Mouse (Mus musculus) large intestine, adult 2 months (tissue): ENCODE measurements around the gene 3110070M22Rik. TPM values are rescaled to one million over a fixed set of nuclear protein-coding genes. Genes with fewer than 3 reads are reported as not detected.
A peak's percentile ranks its signal among the peaks of the same experiment; 100 is the strongest.
"Not testable (repeated sequence)": the region's sequence is repeated elsewhere in the genome, so short reads cannot be mapped to it uniquely, and the experiment has no call there.

ENCODE experiments used
- DNase-seq: peaks from one replicate; pipeline ENCODE4 v3.0.0-alpha.2; 2012; ENCODE audit warnings: low read depth, low spot score
- WGBS: fragments of 180-500 bp; shearing (Covaris S2); methylation state at CpG from one replicate; pipeline ENCODE4 v1.1.7; 2018; 5-methylcytosine and 5-hydroxymethylcytosine counted together
- polyA plus RNA-seq: library from polyadenylated mRNA; depleted of rRNA; stranded (reverse); fragments of >200 nt; gene quantifications from 2 replicates; pipeline ENCODE4 v1.2.3, GENCODE M21; 2012; rRNA removed

The 3110070M22Rik gene
- polyA plus RNA-seq, result 0.61 and 2.0 TPM in 2 replicates

DNA sequence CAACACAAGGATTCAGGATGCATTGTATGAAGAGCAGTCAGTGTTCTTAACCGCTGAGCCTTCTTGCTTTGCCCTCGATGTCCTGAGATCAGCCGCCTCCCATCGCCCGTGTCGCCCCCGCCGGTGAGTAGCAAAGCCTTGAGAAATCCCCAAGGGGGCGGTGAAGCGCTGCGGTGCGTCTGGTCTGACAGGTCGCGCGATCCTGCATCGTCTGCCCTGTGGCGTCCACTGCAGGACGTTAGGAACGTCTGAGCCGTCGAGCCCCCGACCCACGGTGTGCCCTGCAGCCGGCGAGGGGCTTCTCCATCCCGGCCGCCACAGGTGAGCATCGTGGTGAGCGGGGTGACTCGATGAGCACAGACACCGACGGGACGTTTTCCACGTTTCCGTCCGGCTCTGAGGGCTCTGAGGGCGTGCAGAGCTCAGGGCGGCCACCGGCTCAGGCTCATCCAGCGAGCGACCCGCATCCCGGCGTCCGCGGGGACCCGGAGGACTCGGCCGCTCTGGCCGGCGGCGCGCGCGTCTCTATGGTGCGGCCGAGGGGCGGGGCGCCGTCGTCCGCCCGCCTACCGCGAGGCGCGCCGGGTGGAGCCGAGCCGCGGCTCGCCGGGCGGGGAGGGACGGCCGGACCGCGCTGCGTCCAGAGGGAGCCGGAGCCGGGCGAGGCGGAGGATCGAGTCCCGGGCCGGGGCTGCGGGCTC, at the start of gene 3110070M22Rik, which contains the start of gene Tmem267:
TSS of gene 3110070M22Rik (minus strand) at position 504 of the 701 bp plus-strand sequence.
TSS of gene Tmem267 (plus strand) at position 160 of the 701 bp plus-strand sequence.
- DNase-seq, result peak; percentile 38
- WGBS, result 70% methylated on average over 87 of the region's 87 CpGs

DNA sequence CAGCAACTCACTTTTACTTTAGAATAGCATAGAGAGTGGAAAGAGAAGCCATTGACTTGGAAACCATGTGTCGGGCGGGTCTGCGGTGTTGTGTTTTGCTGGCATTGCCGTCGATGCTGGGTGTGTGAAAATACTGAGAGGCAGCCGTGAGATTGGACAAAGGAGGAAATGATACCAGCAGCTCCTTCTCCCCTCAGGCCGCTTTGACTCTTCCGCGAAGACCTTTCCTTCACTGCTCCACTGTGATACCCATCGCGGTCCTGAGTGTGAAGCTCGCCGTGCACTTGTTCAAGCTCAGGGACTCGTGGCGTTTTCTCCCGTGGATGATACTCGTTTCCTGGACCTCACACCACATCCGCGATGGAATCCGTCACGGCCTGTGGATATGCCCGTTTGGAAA, 6.8 kb upstream of the 3110070M22Rik start:
- not testable (repeated sequence) for DNase-seq
- 97% methylated on average over 13 of the region's 22 CpGs for WGBS

DNA sequence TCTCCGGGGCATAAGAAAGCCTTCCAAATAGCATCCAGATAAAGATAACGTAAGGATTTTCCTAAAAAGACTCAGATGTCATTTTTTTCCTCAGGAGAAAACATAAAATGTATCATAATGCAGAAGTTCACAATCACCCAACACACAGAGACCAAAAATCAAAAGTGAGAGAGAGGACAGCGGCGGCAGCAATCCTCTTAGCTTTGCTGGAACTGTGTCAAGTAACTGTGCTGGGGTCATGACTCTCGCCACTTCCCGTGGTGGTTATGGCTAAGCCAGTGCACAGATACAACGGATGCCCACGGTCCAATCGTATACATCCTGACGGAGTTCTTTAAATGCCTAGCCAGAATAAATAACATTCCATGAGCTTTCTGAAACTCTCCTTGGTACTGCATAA, 3.9 kb upstream of the 3110070M22Rik start:
- 90% methylated on average over 10 of the region's 10 CpGs for whole genome bisulfite sequencing
- not testable (repeated sequence) for DNase-seq

DNA sequence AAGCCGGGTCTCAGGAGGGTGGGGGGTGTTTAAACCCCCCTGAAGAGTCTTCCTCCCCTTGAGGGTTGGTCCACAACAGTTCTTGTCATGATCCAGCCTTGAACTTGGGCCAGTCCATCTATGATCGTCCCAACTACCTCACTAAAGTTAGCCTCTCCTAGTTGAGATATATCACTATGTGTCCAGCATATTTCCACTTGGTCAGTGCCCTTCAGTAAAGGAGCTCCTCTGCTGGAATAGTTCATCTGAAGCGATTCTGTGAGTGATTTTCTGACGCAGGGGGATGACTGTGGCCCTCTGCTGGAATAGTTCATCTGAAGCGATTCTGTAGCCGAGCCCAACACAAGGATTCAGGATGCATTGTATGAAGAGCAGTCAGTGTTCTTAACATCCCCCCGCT, 829 bp downstream of the 3110070M22Rik start:
- 51% methylated on average over 7 of the region's 7 CpGs for WGBS
- no peak for DNase-seq

DNA sequence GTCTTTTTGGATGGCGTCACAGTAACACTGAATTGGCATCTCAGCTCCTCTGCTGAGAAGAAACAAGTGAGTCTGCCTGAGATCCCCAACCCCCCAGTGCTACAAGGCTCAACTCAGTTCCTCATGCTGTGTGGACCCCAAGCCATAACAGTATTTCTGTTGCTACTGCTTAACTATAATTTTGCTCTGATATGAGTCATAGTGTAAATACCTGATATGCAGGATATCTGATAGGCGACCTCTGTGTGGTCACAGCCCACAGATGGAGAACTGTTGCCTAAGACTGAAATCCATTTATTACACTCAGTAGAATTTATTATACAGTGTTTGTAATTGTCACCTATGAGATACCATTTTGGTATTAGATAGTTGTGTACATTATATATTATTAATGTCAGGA, 10.4 kb downstream of the 3110070M22Rik start:
- DNase-seq, result no peak
- WGBS, result 67% methylated on average over 2 of the region's 2 CpGs

DNA sequence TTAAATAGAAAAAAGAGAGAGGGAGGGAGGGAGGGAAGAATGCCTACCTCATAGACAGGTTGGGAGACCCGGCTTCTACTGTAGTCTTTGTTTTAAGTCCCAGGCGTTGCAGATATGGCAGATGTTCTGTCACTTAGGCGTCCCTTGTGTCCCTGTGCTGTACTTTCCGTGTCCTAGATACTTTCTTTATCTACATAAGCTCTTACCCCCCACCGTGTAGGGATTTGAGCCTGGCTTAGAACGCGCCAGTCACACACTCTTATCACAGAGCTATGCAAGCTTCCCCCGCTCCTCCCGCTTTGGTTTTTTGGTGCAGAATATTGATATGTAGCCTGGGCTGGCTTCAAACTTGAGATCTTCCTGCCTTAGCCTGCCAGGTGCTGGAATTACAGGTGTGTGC, 11.6 kb downstream of the 3110070M22Rik start:
- no peak for DNase-seq
- WGBS, result 93% methylated on average over 9 of the region's 9 CpGs

DNA sequence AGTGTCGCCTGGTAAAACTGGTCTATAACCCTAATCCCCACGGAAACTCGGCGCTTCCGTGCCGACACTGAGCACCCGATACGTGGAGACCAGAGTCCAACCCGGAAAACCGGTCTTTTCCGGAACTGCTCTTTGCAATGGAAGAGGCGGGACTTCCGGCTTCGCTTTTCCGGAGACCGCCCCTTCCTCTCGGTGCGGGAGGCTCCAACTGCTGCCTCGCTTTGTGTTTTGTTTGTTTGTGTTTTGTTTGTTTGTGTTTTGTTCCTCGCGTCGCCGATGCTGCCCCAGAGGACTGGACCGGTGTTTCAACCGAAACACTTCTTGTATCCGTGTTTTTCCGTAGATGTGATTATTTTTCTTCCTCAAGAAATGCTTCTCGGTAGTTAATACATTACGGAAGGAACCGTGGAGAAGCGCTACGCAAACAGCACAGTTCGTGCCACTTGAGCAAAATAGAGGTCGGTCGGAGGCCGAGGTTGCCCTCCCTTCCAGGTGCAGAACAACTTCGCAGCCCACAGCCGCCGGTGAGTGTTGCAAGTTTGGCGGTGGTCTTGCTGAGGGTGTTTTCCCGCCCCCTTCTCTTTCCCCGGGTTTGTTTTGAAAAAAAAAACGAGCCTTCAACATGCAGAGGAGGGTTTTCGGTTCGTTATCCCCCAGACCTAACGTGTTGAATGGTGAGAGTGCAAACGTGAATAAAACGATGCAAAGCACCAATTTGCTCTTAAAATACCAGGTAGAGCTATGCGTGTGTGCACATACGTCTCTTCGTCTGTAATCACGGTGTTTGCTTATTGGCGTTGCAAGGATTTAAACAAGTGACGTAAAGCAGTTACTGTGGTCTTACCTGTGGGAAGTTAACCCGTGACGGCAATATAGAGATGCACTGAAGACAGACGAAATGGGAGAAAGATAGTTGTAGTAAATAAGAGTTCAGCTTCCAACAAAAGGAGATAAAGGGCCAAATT, 25.3 kb downstream of the 3110070M22Rik start, which contains the start of gene 4833420G17Rik:
TSS of gene 4833420G17Rik (plus strand) at position 173 of the 965 bp plus-strand sequence.
- WGBS, result 11% methylated on average over 57 of the region's 57 CpGs
- DNase-seq, result peak; percentile 74

DNA sequence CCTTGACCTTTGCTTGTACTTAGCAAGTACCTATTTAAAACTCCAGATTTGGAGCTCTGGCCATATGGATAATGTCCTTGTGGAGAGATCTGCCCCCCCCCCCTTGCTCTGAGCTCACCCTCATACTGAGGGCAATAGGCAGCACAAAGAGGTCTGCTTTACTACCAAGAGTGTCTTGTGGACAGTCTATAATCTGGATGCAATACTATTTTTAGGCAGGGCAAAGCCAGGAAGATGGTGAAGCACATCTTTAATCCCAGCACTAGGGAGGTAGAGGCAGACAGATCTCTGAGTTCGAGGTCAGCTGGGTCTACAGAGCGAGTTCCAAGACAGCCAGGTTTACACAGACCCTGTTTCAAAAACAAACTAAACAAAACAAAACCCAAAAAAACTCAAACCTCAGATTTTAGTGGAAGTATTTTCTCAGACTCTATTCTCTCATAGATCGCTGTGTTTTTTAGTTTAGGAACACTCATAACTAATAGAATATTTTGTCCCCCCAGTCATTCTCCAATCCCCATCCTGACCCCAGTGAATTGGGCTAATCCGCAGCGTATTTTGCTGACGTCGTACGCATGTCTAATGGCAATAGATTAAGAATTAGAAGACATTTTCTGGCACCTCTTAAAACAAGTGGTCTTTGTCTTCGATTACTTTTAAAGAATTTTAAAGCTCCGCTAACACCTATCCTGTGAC, 26.1 kb downstream of the 3110070M22Rik start:
- no peak for DNase-seq
- WGBS, result 8% methylated on average over 10 of the region's 10 CpGs

DNA sequence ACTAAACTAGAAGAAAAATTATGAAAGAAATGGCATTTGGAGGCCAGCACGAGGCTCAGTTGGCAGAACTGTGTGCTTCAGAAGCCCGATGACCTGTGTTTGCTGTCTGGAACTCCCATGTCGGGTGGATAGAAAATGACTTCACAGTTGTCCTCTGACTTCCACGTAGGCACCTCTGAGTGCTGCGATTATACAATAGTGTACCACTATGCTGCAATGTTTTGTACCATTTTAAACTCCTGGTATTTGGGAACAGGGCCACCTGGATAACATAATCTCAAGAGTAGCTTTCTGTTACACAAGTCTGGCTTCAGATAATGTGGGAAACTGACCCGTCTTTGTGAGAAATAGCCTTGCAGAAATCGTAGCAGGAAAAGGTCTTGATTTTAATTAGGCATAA, 31.8 kb downstream of the 3110070M22Rik start:
- 90% methylated on average over 7 of the region's 7 CpGs for WGBS
- DNase-seq, result no peak

DNA sequence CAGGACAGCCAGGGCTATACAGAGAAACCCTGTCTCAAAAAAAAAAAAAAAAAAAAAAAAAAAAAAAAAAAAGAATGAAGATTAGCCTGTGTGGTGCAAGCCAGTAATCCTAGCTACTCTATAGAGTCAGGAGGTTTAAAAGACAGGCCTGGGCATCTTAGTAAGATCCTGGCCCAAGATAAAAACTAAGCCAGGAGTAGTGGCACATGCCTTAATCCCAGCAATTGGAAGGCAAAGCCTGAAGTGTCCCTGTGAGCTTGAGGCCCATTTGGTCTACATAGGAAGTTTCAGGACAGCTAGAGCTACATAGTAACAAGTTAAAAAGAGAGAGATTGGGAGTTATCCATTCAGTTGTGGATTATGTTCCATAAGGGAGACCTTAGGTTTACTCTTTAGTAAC, 33.1 kb downstream of the 3110070M22Rik start:
- no peak for DNase-seq

DNA sequence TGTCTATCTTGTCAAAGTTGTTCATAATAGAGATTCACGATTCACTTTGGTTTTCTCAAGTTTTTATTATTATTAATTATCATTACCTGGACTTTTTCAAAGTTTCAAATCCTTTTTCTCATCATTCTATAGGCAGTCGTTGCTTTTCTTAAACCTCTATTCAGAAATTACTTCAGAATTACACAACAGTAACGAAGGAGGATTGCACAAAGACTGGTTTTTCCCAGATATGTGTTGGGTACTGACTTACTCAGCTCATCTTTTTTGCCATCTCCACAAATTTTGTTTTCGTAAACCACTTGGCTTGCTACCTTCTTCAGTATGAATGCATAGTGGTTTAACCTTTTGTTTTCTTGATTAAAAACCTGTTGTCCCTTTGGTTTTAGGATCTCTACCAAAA, 34.6 kb downstream of the 3110070M22Rik start:
- no peak for DNase-seq
- 94% methylated on average over 4 of the region's 4 CpGs for WGBS

DNA sequence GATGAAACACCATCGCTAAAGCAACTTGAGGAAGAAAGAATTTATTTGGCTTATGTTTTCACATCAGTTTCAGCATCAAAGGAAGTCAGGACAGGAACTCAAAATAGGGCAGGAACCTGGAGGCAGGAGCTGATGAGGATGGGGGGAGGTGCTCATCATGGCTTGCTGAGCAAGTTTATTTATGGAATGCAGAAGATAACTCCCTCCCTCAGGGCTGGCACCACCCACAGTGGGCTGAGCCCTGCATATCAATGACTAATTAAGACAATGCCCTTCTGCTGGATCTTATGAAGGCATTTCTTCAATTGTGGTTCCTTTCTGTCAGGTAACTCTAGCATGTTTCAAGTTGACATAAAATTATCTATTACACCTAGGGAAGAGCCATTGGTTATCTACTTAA, 45.9 kb downstream of the 3110070M22Rik start:
- DNase-seq, result no peak
- 79% methylated on average over 1 of the region's 1 CpGs for WGBS

Other genes with a start within 250 kb of the 3110070M22Rik start
- 14.7 and 19.5 TPM in 2 replicates for gene Paip1, start 59.8 kb downstream of the 3110070M22Rik start, polyA plus RNA-seq
- gene 4833420G17Rik, start 25.6 kb downstream of the 3110070M22Rik start, polyA plus RNA-seq, result 11.7 and 30.2 TPM in 2 replicates
- gene Tmem267, start 344 bp downstream of the 3110070M22Rik start, polyA plus RNA-seq, result 6.8 and 9.0 TPM in 2 replicates
- gene Ccl28, start 135.4 kb upstream of the 3110070M22Rik start, polyA plus RNA-seq, result 12.2 and 12.4 TPM in 2 replicates
- 42.4 and 52.9 TPM in 2 replicates for gene Hmgcs1, start 202.0 kb upstream of the 3110070M22Rik start, polyA plus RNA-seq